Mouse (Mus musculus) intestine, postnatal 0 days (tissue): ENCODE results near the gene Magel2. TPM values are rescaled to one million over a fixed set of nuclear protein-coding genes. Genes with fewer than 3 reads are reported as not detected.

Experiments used
- ATAC-seq: fragments of 200-750 bp; cut with Nextera tagmentation; 2 replicates; pipeline ENCODE4 v1.8.0; 2017; ENCODE audit warnings: mild to moderate bottlenecking, moderate TSS enrichment, moderate library complexity
- H3K27ac ChIP-seq: fragments of 300-500 bp; sonication (generic); 2 replicates; pipeline ENCODE4 v1.5.1; 2014; ENCODE audit warnings: mild to moderate bottlenecking, low read depth, low read length, moderate library complexity
- H3K27me3 ChIP-seq: fragments of 300-500 bp; sonication (generic); replicated peaks from 2 replicates; pipeline ENCODE4 v1.6.1; 2014; ENCODE audit warnings: low read length, mixed read lengths; ENCODE audit not compliant: control insufficient read depth, insufficient read depth
- H3K36me3 ChIP-seq: fragments of 300-500 bp; sonication (generic); 2 replicates; pipeline ENCODE4 v1.6.1; 2014; ENCODE audit warnings: mild to moderate bottlenecking, moderate library complexity; ENCODE audit not compliant: control insufficient read depth, insufficient read depth
- H3K4me1 ChIP-seq: fragments of 300-500 bp; sonication (generic); replicated peaks from 2 replicates; pipeline ENCODE4 v1.6.1; 2014; ENCODE audit warnings: antibody characterized with exemption, low read length, mixed read lengths; ENCODE audit not compliant: control insufficient read depth, insufficient read depth
- H3K4me2 ChIP-seq: fragments of 300-500 bp; sonication (generic); replicated peaks from 2 replicates; pipeline ENCODE4 v1.6.1; 2014; ENCODE audit warnings: low read depth, mild to moderate bottlenecking, moderate library complexity
- H3K4me3 ChIP-seq: fragments of 300-500 bp; sonication (generic); 2 replicates; pipeline ENCODE4 v1.5.1; 2014; ENCODE audit warnings: low read depth, low read length
- H3K9ac ChIP-seq: fragments of 300-500 bp; sonication (generic); 2 replicates; pipeline ENCODE4 v1.6.1; 2014; ENCODE audit warnings: mild to moderate bottlenecking, low read depth, low read length
- H3K9me3 ChIP-seq: fragments of 300-500 bp; sonication (generic); 2 replicates; pipeline ENCODE4 v1.6.1; 2016; ENCODE audit warnings: mixed run types; ENCODE audit not compliant: control insufficient read depth
- CTCF ChIP-seq: sonication (generic); IDR thresholded peaks from 2 replicates; pipeline ENCODE4 v1.5.1; 2016; ENCODE audit warnings: low read depth, mild to moderate bottlenecking, control low read depth, antibody characterized with exemption, moderate library complexity
- WGBS: fragments of 180-500 bp; shearing (Covaris S2); extraction: QIAGEN DNeasy Blood & Tissue Kit; methylation state at CpG from one replicate; pipeline ENCODE4 v1.1.7; 2014; 5-methylcytosine and 5-hydroxymethylcytosine counted together
- polyA plus RNA-seq: library from polyadenylated mRNA; unstranded; fragments of >200 nt; fragmentation: Nextera tagmentation; extraction: Ambion mirVana; gene quantifications from 2 replicates; pipeline ENCODE4 v1.2.1, GENCODE M21; 2015

Magel2 gene
- 0.08 and 0.14 TPM in 2 replicates for polyA plus RNA-seq

GRCm38 (mm10) chr7:62376510-62377304 is at the start of gene Magel2:
Gene Magel2, plus strand, starts transcription at chr7:62377010.
- WGBS, result 21% methylated on average over 31 of the region's 31 CpGs
- peak; percentile 45; the same call in 1 of the 2 replicates for ATAC-seq

GRCm38 (mm10) chr7:62345411-62345810 is 31.4 kb upstream of the Magel2 start:
- no peak overlapping the region for H3K9ac ChIP-seq
- H3K27ac ChIP-seq, result no peak overlapping the region
- no peak for ATAC-seq
- no peak for TF ChIP-seq CTCF
- no peaks in the 10 kb centered on the region for H3K36me3 ChIP-seq
- H3K4me1 ChIP-seq, result no peaks in the 10 kb centered on the region
- no peak overlapping the region for H3K4me3 ChIP-seq
- H3K9me3 ChIP-seq, result no peaks in the 10 kb centered on the region
- H3K27me3 ChIP-seq, result no peaks in the 10 kb centered on the region
- WGBS, result 23% methylated on average over 1 of the region's 1 CpGs
- no peak overlapping the region for H3K4me2 ChIP-seq

More at GRCm38 (mm10) chr7:62376510-62377304, at the start of gene Magel2:
- Histone ChIP-seq H3K27ac (no peak within 1 kb of the TSS), H3K4me1 (no peaks in the 10 kb centered on the region), H3K9me3 (no peaks in the 10 kb centered on the region), H3K9ac (no peak within 1 kb of the TSS), H3K4me2 (peak within 1 kb of the TSS; percentile 57), H3K36me3 (no peaks in the 10 kb centered on the region), H3K27me3 (no peaks in the 10 kb centered on the region), H3K4me3 (peak within 1 kb of the TSS; percentile 27)
- no peak for TF ChIP-seq CTCF

- Histone ChIP-seq H3K27ac (no peak within 1 kb of the TSS), H3K36me3 (no peaks in the 10 kb centered on the region), H3K27me3 (no peaks in the 10 kb centered on the region), H3K9me3 (no peaks in the 10 kb centered on the region), H3K4me3 (no peak within 1 kb of the TSS), H3K4me2 (no peak within 1 kb of the TSS), H3K9ac (no peak within 1 kb of the TSS), H3K4me1 (no peaks in the 10 kb centered on the region)
- no peak for TF ChIP-seq CTCF
- WGBS, result 58% methylated on average over 1 of the region's 1 CpGs
- ATAC-seq, result no peak
These were observed 30.5 kb upstream of the Magel2 start, which contains the start of gene Ndn for GRCm38 (mm10) chr7:62346269-62346668. Gene Ndn, plus strand, starts transcription at chr7:62346569.

- H3K9me3 ChIP-seq, result no peaks in the 10 kb centered on the region
- 17% methylated on average over 42 of the region's 42 CpGs for WGBS
These were observed 28.6 kb upstream of the Magel2 start for GRCm38 (mm10) chr7:62348106-62348803.

DNA sequence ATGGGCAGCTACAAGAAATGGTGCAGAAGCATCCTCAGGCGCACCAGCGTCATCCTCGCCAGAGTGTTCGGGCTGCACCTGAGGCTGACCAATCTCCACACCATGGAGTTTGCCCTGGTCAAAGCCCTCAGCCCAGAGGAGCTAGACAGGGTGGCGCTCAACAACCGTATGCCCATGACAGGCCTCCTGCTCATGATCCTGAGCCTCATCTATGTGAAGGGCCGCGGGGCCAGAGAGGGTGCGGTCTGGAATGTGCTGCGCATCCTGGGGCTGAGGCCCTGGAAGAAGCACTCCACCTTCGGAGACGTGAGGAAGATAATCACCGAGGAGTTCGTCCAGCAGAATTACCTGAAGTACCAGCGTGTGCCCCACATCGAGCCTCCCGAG is 28.0 kb upstream of the Magel2 start:
- H3K27me3 ChIP-seq, result no peaks in the 10 kb centered on the region
- H3K4me1 ChIP-seq, result no peaks in the 10 kb centered on the region
- no peaks in the 10 kb centered on the region for H3K36me3 ChIP-seq
- H3K4me3 ChIP-seq, result peak overlapping the region; percentile 35
- no peaks in the 10 kb centered on the region for H3K9me3 ChIP-seq
- no peak for TF ChIP-seq CTCF
- no peak for ATAC-seq
- H3K9ac ChIP-seq, result no peak overlapping the region
- H3K27ac ChIP-seq, result no peak overlapping the region
- peak overlapping the region; percentile 57 for H3K4me2 ChIP-seq
- 36% methylated on average over 17 of the region's 17 CpGs for WGBS

More at GRCm38 (mm10) chr7:62348106-62348803, 28.6 kb upstream of the Magel2 start:
- Histone ChIP-seq H3K36me3 (no peaks in the 10 kb centered on the region), H3K9ac (no peak overlapping the region), H3K4me1 (no peaks in the 10 kb centered on the region), H3K27me3 (no peaks in the 10 kb centered on the region), H3K4me2 (peak overlapping the region; percentile 57), H3K4me3 (peak overlapping the region; percentile 35), H3K27ac (no peak overlapping the region)
- no peak for TF ChIP-seq CTCF
- ATAC-seq, result peak; percentile 36; the same call in 1 of the 2 replicates

DNA sequence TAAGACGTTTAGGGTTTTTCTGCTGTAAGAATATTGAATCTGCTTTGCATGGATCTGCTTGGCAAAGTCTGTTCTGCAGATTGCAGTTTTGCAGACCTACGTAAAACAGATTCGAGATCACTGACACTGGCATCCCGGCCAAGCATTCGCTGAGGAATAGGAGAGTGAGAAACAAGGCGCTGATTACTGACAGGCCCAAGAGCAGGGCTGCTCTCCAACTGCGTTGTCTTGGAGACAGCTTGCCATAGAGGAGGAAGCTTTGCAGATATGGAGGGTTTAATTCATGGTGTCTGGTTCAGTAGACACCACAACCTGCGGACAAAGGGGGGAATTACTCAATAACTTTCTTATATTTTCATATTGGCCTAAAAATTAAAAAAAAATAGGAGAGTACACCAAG is 25.5 kb upstream of the Magel2 start:
- no peaks in the 10 kb centered on the region for H3K9me3 ChIP-seq
- H3K4me2 ChIP-seq, result no peak overlapping the region
- no peaks in the 10 kb centered on the region for H3K36me3 ChIP-seq
- H3K4me1 ChIP-seq, result no peaks in the 10 kb centered on the region
- H3K27me3 ChIP-seq, result no peaks in the 10 kb centered on the region
- ATAC-seq, result no peak
- H3K4me3 ChIP-seq, result no peak overlapping the region
- 56% methylated on average over 8 of the region's 8 CpGs for WGBS
- no peak overlapping the region for H3K9ac ChIP-seq
- no peak for TF ChIP-seq CTCF
- H3K27ac ChIP-seq, result no peak overlapping the region
